Mouse (Mus musculus): ENCODE results near the gene Hdac5. TPM values are rescaled to one million over a fixed set of nuclear protein-coding genes. Genes with fewer than 3 reads are reported as not detected.
"Not testable (repeated sequence)": the region's sequence is repeated elsewhere in the genome, so short reads cannot be mapped to it uniquely, and the experiment has no call there.

The Hdac5 gene
- polyA plus RNA-seq, 1 experiment from 2014 or later: 82.9 TPM

DNA sequence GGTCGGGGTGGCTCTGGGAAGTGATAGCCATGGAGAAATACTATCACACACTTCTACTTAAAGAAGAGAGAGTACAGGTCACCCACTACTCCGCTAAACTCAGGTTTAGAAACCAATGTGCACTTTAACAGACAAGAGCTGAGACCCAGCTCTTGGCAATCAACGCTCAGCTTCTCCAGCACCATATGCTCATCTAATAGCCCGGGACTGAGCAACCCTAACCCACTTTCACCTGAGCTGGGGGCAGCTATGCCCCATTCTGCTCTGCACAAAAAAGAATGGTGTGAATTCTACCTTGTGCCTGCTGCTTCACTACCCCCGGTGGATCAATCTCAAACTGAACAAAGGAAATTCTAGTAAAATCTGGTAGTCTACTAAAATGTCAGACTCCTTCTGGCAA is 62.4 kb downstream of the Hdac5 start:
- ATAC-seq (ENCODE audit: extremely low read depth, insufficient number of reproducible peaks, low FRiP score, low TSS enrichment): no peak
- no peak overlapping the region for H3K27ac ChIP-seq (replicated peaks)
- H3K4me1 ChIP-seq: 0 out of 2 replicates have a peak, but pooled peaks cover 5% of the 10 kb centered on the region
- no peaks in the 10 kb centered on the region for H3K9me3 ChIP-seq
- no peaks in the 10 kb centered on the region for H3K27me3 ChIP-seq (replicated peaks)
- H3K4me2 ChIP-seq: no peak overlapping the region
- peaks cover 88% of the 10 kb centered on the region for H3K36me3 ChIP-seq
- H3K9ac ChIP-seq: no peak overlapping the region
- 94% methylated on average over 5 of the region's 5 CpGs for WGBS
- H3K4me3 ChIP-seq: no peak overlapping the region

DNA sequence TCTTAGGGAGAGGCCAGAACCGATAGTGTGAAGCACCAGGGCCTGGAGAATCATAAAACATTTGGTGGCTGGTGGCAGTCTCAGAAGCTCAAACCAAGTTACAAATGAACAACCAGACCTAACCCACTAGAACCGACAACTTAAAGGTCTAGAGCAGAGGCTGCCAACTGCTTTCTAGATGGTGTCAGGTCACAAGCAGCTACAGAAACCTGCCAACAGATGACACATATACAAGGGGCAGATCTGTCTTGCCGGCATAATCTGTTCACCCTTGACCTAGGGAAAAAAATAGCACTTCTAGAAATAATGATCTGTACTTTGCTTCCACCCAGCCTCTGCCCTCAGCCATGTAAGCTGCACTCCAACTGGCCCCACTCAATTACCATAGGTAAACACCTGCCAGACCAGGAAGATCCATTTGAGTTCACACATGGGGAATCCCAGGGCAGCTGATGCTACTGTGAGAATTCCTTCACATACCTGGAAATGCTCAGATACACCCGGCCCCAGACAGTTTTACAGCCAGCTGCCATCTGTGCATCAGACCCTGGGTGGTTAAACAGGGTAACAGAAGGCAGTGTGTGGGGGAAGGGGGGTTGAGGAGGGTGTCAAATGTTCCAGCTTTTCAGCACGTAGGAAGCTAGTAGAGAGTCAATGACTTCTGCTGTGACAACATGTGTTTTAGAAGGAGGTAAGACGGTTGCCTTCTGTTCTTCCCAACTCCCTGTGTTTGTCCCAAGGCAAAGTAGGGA is 63.8 kb downstream of the Hdac5 start:
- H3K4me2 ChIP-seq: no peak overlapping the region
- no peak overlapping the region for H3K27ac ChIP-seq (replicated peaks)
- no peak for ATAC-seq (ENCODE audit: extremely low read depth, insufficient number of reproducible peaks, low FRiP score, low TSS enrichment)
- no peak overlapping the region for H3K4me3 ChIP-seq
- H3K27me3 ChIP-seq (replicated peaks): no peaks in the 10 kb centered on the region
- peaks cover 94% of the 10 kb centered on the region for H3K36me3 ChIP-seq
- no peak overlapping the region for H3K9ac ChIP-seq
- H3K4me1 ChIP-seq: 0 out of 2 replicates have a peak, but pooled peaks cover 5% of the 10 kb centered on the region
- WGBS: 62% methylated on average over 6 of the region's 6 CpGs
- H3K9me3 ChIP-seq: no peaks in the 10 kb centered on the region

GRCm38 (mm10) chr11:102159781-102160180 is 70.2 kb downstream of the Hdac5 start:
- Histone ChIP-seq H3K4me1 (peaks cover 8% of the 10 kb centered on the region), H3K9me3 (no peaks in the 10 kb centered on the region), H3K27ac (replicated peaks) (no peak overlapping the region), H3K4me3 (no peak overlapping the region), H3K9ac (no peak overlapping the region), H3K36me3 (peaks cover 44% of the 10 kb centered on the region), H3K27me3 (replicated peaks) (no peaks in the 10 kb centered on the region), H3K4me2 (no peak overlapping the region)
- 78% methylated on average over 5 of the region's 5 CpGs for WGBS
- no peak for ATAC-seq (ENCODE audit: extremely low read depth, insufficient number of reproducible peaks, low FRiP score, low TSS enrichment)

DNA sequence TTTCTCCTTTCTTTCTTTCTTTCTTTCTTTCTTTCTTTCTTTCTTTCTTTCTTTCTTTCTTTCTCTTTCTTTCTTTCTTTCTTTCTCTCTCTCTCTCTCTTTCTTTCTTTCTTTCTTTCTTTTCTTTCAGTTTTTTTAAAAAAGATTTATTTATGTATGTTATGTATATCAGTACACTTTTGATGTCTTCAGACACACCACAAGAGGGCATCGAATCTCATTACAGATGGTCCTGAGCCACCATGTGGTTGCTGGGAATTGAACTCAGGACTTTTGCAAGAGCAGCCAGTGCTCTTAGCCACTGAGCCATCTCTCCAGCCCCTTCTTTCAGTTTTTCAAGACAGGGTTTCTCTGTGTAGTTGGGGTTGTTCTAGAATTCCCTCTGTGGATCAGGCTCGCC is 71.9 kb downstream of the Hdac5 start:
- H3K9me3 ChIP-seq; H3K27ac ChIP-seq (replicated peaks); H3K4me1 ChIP-seq; H3K4me2 ChIP-seq; H3K27me3 ChIP-seq (replicated peaks); ATAC-seq (ENCODE audit: extremely low read depth, insufficient number of reproducible peaks, low FRiP score, low TSS enrichment); H3K9ac ChIP-seq; H3K4me3 ChIP-seq: not testable (repeated sequence)
- H3K36me3 ChIP-seq: peaks cover 44% of the 10 kb centered on the region
- WGBS: 68% methylated on average over 2 of the region's 2 CpGs

GRCm38 (mm10) chr11:102156786-102157089 is 73.2 kb downstream of the Hdac5 start:
- Histone ChIP-seq H3K9ac (no peak overlapping the region), H3K4me2 (peak overlapping the region; percentile 87), H3K9me3 (no peaks in the 10 kb centered on the region), H3K27ac (replicated peaks) (no peak overlapping the region), H3K36me3 (peaks cover 41% of the 10 kb centered on the region), H3K4me3 (no peak overlapping the region), H3K4me1 (peaks cover 8% of the 10 kb centered on the region), H3K27me3 (replicated peaks) (no peaks in the 10 kb centered on the region)
- ATAC-seq (ENCODE audit: extremely low read depth, insufficient number of reproducible peaks, low FRiP score, low TSS enrichment): no peak
- WGBS: 8% methylated on average over 1 of the region's 1 CpGs

DNA sequence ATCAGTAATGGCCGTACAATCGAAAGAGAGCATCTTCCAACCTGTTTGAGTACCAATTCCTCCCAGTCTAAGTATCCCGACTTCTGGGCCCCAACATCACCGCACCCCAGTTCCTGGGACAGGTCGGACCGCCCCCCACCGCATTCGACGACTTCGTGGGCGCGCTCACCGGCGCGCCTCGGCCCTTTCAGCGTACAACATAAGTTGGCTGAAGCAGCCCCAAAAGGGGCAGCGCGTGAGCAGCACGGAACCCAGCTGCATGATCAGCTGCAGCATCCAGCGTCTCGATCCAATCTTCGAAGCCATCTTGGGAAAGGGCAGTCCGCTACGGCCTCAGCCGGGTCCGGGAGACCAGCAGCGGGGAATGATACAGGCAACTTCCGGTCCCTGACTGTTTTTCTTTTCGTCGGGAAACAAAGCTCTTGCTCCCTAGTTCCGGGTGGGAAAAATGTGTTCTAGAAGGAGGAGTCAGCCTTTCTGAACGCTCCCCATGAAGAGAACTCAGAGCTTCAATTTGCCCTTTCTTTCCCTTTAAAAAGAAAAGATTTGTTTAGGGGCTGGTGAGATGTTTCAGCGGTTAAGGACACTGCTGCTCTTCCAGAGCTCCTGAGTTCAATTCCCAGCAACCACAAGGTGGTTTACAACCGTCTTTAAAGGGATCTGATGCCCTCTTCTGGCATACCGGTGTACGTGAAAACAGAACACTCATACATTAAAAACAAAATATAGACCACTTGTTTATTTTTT is 73.8 kb downstream of the Hdac5 start, which contains the start of gene Tmem101:
Gene Tmem101 (minus strand): TSS at position 366 of the 747 bp plus-strand sequence.
- peak within 1 kb of the TSS; percentile 85 for H3K4me3 ChIP-seq
- H3K4me2 ChIP-seq: peak within 1 kb of the TSS; percentile 87
- H3K4me1 ChIP-seq: peaks cover 8% of the 10 kb centered on the region
- H3K27me3 ChIP-seq (replicated peaks): no peaks in the 10 kb centered on the region
- no peaks in the 10 kb centered on the region for H3K9me3 ChIP-seq
- under 1% methylated on average over 37 of the region's 37 CpGs for WGBS
- ATAC-seq (ENCODE audit: extremely low read depth, insufficient number of reproducible peaks, low FRiP score, low TSS enrichment): no peak
- peaks cover 36% of the 10 kb centered on the region for H3K36me3 ChIP-seq
- peak within 1 kb of the TSS; percentile 76 for H3K27ac ChIP-seq (replicated peaks)
- H3K9ac ChIP-seq: peak within 1 kb of the TSS; percentile 93

DNA sequence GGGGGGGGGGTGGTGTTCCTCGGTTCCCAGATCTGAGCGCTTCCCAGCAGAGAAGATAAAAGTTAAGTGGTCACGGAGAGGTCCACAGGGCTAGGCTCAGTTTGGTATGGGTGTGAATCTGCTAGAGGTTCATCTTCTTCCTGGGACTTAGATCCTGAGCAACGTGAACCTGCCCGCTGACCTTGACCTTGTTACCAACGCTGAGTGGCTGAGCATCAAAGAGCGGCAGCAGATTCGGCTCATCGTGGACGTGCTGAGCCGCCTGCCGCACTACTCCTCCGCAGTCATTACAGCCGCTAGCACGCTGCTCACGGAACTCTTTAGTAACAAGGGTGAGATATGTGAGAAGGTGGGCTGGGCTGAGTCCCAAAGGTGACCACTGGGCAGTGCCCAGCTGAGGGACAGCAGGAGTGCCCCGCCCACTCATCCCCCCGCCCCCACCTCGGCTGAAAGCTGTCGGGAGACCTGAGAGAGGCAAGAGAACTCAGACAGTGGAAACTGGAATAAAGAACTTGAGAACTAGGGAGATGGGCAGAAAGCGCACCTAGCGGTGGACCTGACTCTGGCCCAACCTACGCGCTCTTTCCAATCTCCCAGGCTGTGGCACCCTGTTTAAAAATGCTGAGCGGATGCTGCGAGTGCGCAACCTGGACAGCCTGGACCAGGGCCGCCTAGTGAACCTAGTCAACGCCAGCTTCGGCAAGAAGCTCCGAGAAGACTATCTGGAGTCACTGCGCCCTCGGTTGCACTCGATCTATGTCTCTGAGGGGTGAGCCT is 82.6 kb downstream of the Hdac5 start:
- Histone ChIP-seq H3K27me3 (replicated peaks) (peaks cover 80% of the 10 kb centered on the region), H3K27ac (replicated peaks) (no peak overlapping the region), H3K4me1 (peaks cover 33% of the 10 kb centered on the region), H3K4me2 (peak overlapping the region; percentile 75), H3K4me3 (peak overlapping the region; percentile 50), H3K9ac (peak overlapping the region; percentile 41), H3K36me3 (peaks cover 2% of the 10 kb centered on the region), H3K9me3 (no peaks in the 10 kb centered on the region)
- no peak for ATAC-seq (ENCODE audit: extremely low read depth, insufficient number of reproducible peaks, low FRiP score, low TSS enrichment)
- 13% methylated on average over 34 of the region's 34 CpGs for WGBS

DNA sequence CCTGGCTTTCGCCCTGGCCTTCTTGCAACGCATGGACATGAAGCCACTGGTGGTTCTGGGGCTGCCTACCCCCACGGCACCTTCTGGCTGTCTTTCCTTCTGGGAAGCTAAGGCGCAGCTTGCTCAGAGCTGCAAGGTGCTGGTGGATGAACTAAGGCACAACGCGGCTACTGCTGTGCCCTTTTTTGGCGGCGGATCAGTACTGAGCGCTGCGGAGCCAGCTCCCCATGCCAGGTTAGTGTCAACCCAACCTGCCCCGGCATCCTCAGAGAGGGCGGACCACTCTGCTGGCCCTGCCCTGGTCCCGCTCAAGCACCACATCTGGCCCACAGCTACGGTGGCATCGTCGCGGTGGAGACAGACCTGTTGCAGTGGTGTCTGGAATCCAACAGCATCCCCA is 83.4 kb downstream of the Hdac5 start:
- H3K27me3 ChIP-seq (replicated peaks): peaks cover 84% of the 10 kb centered on the region
- H3K4me3 ChIP-seq: peak overlapping the region; percentile 50
- H3K27ac ChIP-seq (replicated peaks): no peak overlapping the region
- no peaks in the 10 kb centered on the region for H3K9me3 ChIP-seq
- H3K36me3 ChIP-seq: no peaks in the 10 kb centered on the region
- WGBS: 6% methylated on average over 17 of the region's 17 CpGs
- H3K4me1 ChIP-seq: peaks cover 33% of the 10 kb centered on the region
- ATAC-seq (ENCODE audit: extremely low read depth, insufficient number of reproducible peaks, low FRiP score, low TSS enrichment): no peak
- no peak overlapping the region for H3K9ac ChIP-seq
- H3K4me2 ChIP-seq: peak overlapping the region; percentile 75

DNA sequence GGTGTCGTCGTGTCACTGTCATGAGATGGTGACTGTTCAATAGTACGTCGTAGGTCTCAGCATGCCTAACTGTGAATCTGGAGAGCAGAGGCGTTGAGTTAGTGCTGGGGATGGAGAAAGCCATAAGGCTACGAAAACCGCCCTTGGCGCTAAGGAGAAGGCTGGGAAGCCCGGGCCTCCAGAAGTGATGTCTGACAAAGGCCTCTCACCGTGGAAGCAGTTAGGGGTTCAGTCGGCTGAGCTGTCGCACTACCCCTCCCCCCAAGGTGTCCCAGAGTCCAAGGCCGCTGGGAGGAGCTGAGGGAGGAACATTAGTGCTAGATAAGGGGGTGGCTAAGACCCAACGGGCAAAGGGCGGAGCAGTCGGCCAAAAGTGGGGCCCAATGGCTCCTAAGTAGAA is 84.0 kb downstream of the Hdac5 start:
- Histone ChIP-seq H3K4me3 (peak overlapping the region; percentile 50), H3K27ac (replicated peaks) (no peak overlapping the region), H3K36me3 (no peaks in the 10 kb centered on the region), H3K4me1 (peaks cover 33% of the 10 kb centered on the region), H3K9ac (peak overlapping the region; percentile 72; the same call in 1 of the 2 replicates), H3K9me3 (no peaks in the 10 kb centered on the region), H3K4me2 (peak overlapping the region; percentile 75), H3K27me3 (replicated peaks) (peaks cover 84% of the 10 kb centered on the region)
- no peak for ATAC-seq (ENCODE audit: extremely low read depth, insufficient number of reproducible peaks, low FRiP score, low TSS enrichment)
- WGBS: 4% methylated on average over 16 of the region's 16 CpGs

DNA sequence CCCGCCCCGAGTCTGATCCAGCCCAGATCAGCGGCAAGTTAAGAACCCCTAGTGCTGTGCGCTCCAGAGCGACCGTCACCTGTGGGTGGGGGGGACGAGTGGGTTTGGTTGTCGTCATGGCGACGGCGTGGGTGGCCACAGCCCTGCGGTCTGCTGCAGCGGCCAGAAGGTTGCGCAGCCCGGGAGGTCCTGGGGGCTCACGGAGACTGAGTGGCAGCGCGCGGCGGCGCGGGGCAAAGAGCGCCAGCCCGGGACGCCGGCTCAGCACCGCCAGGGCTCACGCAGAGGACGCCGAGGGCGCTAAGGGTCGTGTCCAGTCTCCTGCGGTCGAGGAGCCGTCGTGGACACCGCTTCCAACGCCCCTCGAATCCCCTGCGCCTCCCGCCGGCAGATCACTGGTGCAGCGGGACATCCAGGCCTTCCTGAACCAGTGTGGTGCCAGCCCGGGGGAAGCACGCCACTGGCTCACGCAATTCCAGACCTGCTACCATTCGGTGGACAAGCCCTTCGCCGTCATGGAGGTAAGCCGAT is 84.4 kb downstream of the Hdac5 start, which contains the start of gene Nags:
Gene Nags (plus strand): TSS at position 43 of the 531 bp plus-strand sequence.
- no peak for ATAC-seq (ENCODE audit: extremely low read depth, insufficient number of reproducible peaks, low FRiP score, low TSS enrichment)

GRCm38 (mm10) chr11:102144957-102145470 is 85.0 kb downstream of the Hdac5 start:
- WGBS: 25% methylated on average over 13 of the region's 13 CpGs
- Histone ChIP-seq H3K27me3 (replicated peaks) (peaks cover 79% of the 10 kb centered on the region), H3K4me2 (peak overlapping the region; percentile 75), H3K9me3 (no peaks in the 10 kb centered on the region), H3K9ac (peak overlapping the region; percentile 72), H3K27ac (replicated peaks) (no peak overlapping the region), H3K4me1 (peaks cover 33% of the 10 kb centered on the region), H3K36me3 (no peaks in the 10 kb centered on the region), H3K4me3 (peak overlapping the region; percentile 50)
- ATAC-seq (ENCODE audit: extremely low read depth, insufficient number of reproducible peaks, low FRiP score, low TSS enrichment): no peak

More for the DNA sequence above, 84.4 kb downstream of the Hdac5 start, which contains the start of gene Nags:
- peak within 1 kb of the TSS; percentile 50 for H3K4me3 ChIP-seq
- no peak within 1 kb of the TSS for H3K27ac ChIP-seq (replicated peaks)
- H3K4me1 ChIP-seq: peaks cover 33% of the 10 kb centered on the region
- peak within 1 kb of the TSS; percentile 75 for H3K4me2 ChIP-seq
- H3K27me3 ChIP-seq (replicated peaks): peaks cover 84% of the 10 kb centered on the region
- WGBS: 2% methylated on average over 50 of the region's 50 CpGs
- H3K36me3 ChIP-seq: no peaks in the 10 kb centered on the region
- H3K9me3 ChIP-seq: no peaks in the 10 kb centered on the region
- H3K9ac ChIP-seq: peak within 1 kb of the TSS; percentile 72

Measured in heart, embryonic 13.5 days (tissue).